Mouse (Mus musculus) gastrocnemius, adult 2 months (tissue): ENCODE measurements around the gene Swt1. TPM values are rescaled to one million over a fixed set of nuclear protein-coding genes. Genes with fewer than 3 reads are reported as not detected.
"Not testable (repeated sequence)": the region's sequence is repeated elsewhere in the genome, so short reads cannot be mapped to it uniquely, and the experiment has no call there.

ENCODE experiments used
- DNase-seq: peaks from one replicate; pipeline ENCODE4 v3.0.0; 2022
- H3K27ac ChIP-seq: fragments of 200-600 bp; 2 replicates; pipeline ENCODE4 v1.8.1; 2022; ENCODE audit warnings: mild to moderate bottlenecking
- H3K4me3 ChIP-seq: fragments of 200-600 bp; 2 replicates; pipeline ENCODE4 v1.8.1; 2022; ENCODE audit warnings: mild to moderate bottlenecking, moderate library complexity
- CTCF ChIP-seq: fragments of 200-600 bp; IDR thresholded peaks from 2 replicates; pipeline ENCODE4 v1.8.1; 2022; ENCODE audit warnings: antibody characterized with exemption, mild to moderate bottlenecking, moderate library complexity
- intact Hi-C: fragments of 180-260 bp; cut with DNase I; formaldehyde crosslinking; loops from one replicate; pipeline ENCODE4 v1.15.1; 2025
- total RNA-seq, 2 experiments: library from RNA; stranded (reverse); gene quantifications; 2 replicates each; pipeline ENCODE4 v1.2.3; 2021

Gene Swt1
- total RNA-seq, 2 experiments from 2014 or later, result 7.1 to 12.0 TPM

DNA sequence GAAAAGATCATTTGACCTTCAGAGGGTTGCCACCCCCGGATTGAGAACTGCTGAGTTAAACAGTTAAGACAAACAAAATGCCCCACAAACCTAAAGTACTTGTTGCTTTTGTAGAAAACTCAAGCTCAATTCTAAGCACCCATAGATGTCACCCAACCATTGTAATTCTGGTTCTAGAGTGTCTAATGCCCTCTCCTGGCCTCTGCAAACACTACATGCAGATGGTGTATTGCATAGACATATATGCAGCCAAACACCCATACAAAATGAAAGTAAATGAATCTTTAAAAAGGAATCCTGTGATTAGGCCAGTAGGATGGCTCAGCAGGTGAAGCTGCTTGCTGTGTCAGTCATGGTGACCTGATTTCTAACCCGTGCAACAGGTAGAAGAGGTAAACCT lies 75.3 kb downstream of the Swt1 start:
- peak; percentile 28 for DNase-seq
- intact Hi-C loops, result no loop called here
- Histone ChIP-seq H3K4me3 (no peak overlapping the region), H3K27ac (no peak overlapping the region)
- peak; percentile 63 for TF ChIP-seq CTCF

DNA sequence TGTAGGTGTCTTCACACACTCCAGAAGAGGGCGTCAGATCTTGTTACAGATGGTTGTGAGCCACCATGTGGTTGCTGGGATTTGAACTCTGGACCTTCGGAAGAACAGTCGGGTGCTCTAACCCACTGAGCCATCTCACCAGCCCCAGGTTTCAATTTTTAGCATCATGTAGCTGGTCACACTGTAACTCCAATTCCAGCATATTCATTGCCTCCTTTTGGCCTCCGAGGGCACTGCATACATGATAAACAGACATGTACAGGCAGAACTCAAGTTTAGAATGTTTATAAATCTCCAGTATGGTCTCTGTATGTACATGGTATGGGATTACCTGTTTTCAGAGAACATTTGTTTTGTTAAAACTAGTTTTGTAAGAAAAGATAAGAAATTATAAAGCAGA lies 80.0 kb downstream of the Swt1 start:
- peak; percentile 21; the same call in 1 of the 2 replicates for TF ChIP-seq CTCF
- not testable (repeated sequence) for H3K4me3 ChIP-seq, DNase-seq, H3K27ac ChIP-seq
- intact Hi-C loops, result loop anchor here (5.0 kb wide), 1 partner anchor 311 kb away; no protein-coding TSS in a partner anchor

DNA sequence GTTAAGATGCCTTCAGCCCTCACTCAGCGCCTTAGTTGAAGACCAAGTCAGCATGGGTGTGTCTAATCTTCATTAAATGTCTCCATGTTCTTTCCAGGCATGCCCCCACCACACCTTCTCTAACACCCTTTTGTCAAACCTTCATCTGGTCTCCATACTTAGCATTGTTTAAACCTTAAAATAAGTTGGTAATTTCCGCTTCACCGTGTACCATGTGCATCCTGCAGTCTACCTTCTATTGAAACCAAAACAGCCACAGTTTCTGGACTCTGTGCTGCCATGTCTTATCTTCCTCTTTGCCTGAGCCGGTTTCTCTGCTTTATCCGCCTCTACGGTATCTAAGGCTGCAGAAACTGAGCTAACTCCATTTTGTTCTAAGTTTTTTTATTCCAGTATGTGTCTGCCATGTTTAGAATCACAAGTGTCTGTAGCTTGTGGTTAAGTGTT lies 81.6 kb downstream of the Swt1 start:
- no peak for DNase-seq
- intact Hi-C loops, result loop anchor here (5.0 kb wide), 1 partner anchor 309 kb away; no protein-coding TSS in a partner anchor
- peak overlapping the region; percentile 95 for H3K27ac ChIP-seq
- TF ChIP-seq CTCF, result no peak
- H3K4me3 ChIP-seq, result peak overlapping the region; percentile 92

DNA sequence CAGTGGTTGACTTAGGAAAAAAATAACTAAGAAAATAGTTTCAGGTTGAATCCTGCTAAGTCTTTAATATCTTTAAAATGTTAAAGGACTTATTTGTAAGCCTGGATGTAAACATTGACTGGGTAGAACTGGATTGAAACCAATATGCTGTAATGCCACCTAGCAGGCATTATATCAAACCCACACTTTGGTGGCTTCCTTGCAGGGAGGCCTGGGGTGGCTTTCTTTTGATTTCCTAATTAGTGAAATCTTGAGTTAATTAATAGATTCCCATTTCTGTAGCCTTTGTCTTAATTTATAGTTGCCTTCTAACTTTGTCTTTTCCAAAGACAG lies 82.4 kb downstream of the Swt1 start:
- intact Hi-C loops, result loop anchor here (5.0 kb wide), 1 partner anchor 309 kb away; no protein-coding TSS in a partner anchor
- TF ChIP-seq CTCF, result no peak
- DNase-seq, result no peak
- H3K27ac ChIP-seq, result peak overlapping the region; percentile 95
- peak overlapping the region; percentile 92 for H3K4me3 ChIP-seq

DNA sequence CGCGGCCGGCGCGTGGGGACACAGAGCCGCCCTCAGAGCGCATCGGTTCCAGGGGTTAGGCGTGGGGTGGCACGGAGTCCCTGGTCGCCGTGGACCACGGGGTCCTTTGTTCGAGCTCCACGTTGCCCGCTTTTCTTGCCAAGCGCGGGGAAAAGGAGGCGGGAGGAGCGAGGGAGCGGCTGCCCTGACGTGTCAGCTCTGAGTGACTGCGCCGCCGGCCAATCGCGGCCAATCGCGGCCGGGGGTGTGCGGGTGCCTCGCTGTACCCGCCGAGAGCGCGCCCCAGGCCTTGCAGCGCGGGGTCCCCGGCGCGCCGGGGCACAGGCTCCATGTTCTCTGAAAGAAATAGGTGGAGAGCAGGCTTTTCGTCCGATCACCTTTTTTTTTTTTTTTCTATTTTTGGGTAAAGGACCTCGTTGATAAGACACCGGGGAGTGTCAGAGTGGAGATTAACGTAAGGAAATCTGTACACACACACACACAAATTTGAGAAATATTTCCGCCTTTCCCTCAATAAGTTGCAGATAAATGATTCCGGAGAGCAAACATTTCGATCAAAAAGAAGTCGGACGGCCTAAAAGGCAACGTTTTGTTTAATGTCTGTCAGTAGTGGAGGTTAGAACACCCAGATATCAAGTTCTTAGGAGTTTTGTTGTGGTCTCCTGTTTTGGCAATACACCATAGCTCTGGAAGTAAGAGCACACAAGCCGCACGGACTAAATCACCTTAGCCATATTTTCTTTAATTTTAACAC lies 83.0 kb downstream of the Swt1 start:
- no peak for TF ChIP-seq CTCF
- Histone ChIP-seq H3K27ac (peak overlapping the region; percentile 95), H3K4me3 (peak overlapping the region; percentile 92)
- intact Hi-C loops, result loop anchor here (5.0 kb wide), 1 partner anchor 308 kb away; no protein-coding TSS in a partner anchor
- peak; percentile 99 for DNase-seq

DNA sequence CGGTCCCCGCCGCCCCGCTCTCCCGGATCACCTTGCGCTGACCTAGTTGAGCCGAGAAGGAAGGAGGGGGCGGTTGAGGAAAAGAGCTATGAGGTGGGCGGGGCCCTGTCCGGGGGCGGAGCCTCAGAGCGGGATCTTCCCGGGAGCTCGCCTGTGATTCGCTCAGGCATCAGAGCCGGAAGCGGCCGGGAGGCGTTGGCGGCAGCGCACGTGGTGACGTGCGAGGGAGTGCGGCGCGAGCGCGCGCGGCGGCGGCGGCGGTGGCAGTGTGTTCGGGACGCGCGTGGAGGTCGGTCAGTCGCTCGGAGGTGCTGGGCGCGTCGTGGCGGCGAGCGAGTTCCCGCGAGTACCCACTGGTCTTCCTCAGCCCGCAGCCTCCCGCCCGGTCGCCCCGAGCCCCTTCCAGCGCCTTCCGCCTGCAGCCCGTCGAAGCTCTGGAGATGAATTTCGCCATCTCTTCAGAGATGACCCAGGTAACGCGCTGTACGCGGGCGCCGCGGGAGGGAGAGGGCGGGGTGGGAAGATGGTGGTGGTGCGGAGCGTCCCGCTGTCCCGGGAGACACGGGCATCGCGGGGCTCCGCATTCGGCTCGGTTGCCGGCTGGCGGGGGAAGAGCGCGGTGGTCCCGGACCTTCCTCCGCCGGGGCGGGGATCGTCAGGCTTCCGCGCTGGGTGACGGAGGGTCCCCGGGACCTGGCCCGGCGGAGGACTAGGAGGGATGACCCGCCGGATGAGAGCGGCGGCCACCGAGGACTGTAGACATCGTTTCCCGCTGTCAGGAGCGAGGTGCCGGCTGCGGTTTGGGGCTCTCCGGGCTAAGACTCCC lies 83.8 kb downstream of the Swt1 start, which contains the start of gene Ivns1abp:
Gene Ivns1abp, plus strand, starts transcription at position 195 of the 826 bp plus-strand sequence.
- intact Hi-C loops, result loop anchor here (5.0 kb wide), 1 partner anchor 307 kb away; no protein-coding TSS in a partner anchor

DNA sequence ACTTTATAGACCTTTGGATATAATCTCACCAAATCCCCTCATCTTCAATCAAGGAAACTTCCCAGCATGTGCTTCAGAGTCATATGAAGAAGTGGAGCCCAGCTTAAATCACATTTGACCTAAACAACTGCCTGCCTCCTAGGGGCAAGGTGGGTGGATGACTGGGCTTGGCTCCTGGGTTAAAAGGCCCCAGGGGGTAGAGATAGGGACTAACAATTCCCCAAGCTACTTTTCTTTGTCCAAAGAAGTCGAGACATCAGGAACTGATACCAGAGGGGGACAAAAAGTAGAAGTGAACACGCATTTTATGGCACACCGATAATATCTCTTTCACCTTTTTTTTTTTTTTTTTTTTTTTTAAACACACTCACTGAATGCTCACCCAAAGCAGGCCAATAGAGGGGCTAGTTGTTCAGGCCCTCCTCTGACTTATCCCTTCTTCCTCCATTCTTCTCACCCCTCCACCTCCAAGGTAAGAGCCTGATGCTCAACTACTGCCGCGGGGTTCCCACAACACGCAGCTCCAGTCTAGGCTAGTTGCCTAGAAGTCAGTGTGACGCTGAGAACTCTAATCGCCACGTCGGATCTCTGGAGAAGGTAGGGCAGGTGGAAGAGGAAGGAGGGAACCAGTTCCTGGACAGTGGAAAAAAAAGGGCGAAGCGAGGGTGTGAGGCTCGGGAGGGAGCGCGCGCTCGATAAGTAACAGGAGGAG lies 84.5 kb downstream of the Swt1 start:
- TF ChIP-seq CTCF, result peak; percentile 28; the same call in 1 of the 2 replicates
- peak; percentile 22 for DNase-seq
- peak overlapping the region; percentile 95 for H3K27ac ChIP-seq
- peak overlapping the region; percentile 92 for H3K4me3 ChIP-seq
- intact Hi-C loops, result loop anchor here (1.0 kb wide), 1 partner anchor 264 kb away; no protein-coding TSS in a partner anchor

More for the DNA sequence above, 83.8 kb downstream of the Swt1 start, which contains the start of gene Ivns1abp:
- peak within 1 kb of the TSS; percentile 95 for H3K27ac ChIP-seq
- TF ChIP-seq CTCF, result no peak
- DNase-seq, result peak; percentile 99
- H3K4me3 ChIP-seq, result peak within 1 kb of the TSS; percentile 92

DNA sequence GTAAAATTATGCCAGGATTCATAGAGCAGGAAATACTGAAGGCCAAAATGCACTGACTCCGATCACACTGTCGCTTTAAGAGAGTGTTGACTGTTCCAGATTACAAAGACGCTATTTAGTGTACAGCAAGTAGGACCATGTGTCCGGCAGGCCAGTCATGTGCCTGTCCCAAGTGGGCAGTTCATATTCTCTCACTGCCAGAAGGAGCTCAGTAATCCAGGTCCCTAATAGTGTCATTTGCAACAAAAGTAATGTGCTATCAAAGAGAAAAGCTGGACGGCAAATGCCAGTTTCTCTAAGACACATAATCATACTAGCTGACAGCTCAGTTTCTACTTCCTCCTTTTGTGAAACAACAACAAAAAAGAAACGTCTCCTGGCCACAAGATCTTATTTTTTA lies 85.3 kb downstream of the Swt1 start:
- intact Hi-C loops, result loop anchor here (1.0 kb wide), 1 partner anchor 264 kb away; no protein-coding TSS in a partner anchor
- Histone ChIP-seq H3K27ac (peak overlapping the region; percentile 95), H3K4me3 (peak overlapping the region; percentile 92)
- TF ChIP-seq CTCF, result no peak
- DNase-seq, result peak; percentile 18

DNA sequence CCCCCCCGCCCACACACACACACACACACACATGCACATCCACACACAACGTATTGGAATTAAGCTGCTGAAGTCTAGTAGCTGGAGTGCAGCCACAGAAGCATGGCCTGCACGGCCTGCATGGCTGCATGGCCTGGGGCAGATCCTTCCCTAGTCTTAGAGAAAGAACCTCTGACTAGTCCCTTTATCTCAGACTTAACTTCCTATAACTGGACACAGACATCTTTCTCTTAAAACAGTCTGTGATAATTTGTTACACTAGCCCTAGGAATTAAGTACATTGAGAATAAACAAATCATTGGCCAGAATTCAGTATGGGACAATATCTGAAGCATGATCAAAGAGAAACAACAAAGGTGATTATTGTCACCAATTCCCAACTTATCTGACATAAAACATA lies 85.9 kb downstream of the Swt1 start:
- H3K4me3 ChIP-seq, result no peak overlapping the region
- H3K27ac ChIP-seq, result peak overlapping the region; percentile 95
- TF ChIP-seq CTCF, result no peak
- intact Hi-C loops, result no loop called here
- no peak for DNase-seq

DNA sequence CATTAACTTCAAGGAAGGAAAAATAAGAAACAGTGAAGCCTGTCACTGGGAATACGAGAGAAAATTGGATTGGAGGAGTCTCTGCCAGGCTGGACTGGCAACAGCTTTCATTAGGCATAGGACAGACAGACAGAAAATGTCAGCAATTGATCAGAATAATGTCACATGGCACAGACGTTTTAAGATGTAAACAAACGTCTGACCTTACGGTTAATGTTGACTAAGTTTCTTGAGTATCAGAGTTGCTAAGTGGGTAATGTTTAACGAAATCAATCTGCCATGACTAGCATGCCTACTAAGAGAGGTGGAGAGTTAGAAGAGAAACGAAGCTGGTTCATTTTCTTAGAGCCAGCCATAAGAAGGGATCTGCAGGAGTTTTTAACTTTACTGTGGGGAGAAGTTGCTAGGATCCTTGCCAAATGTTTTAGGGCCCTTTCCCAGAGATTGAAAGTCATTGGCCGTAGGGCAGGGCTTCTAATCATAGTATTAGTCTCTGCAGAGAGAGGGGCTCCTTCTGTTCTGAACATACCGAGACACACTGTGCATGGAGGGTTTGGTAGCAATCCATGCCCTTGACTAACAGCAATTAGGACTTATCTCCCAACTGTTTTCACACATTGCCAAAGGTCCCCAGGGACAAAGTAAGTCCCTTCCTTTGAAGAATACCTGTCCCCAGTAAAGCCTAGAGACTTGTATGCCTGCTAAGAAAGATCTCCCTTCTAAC lies 86.8 kb downstream of the Swt1 start:
- Histone ChIP-seq H3K27ac (no peak overlapping the region), H3K4me3 (no peak overlapping the region)
- DNase-seq, result no peak
- intact Hi-C loops, result no loop called here
- TF ChIP-seq CTCF, result no peak

DNA sequence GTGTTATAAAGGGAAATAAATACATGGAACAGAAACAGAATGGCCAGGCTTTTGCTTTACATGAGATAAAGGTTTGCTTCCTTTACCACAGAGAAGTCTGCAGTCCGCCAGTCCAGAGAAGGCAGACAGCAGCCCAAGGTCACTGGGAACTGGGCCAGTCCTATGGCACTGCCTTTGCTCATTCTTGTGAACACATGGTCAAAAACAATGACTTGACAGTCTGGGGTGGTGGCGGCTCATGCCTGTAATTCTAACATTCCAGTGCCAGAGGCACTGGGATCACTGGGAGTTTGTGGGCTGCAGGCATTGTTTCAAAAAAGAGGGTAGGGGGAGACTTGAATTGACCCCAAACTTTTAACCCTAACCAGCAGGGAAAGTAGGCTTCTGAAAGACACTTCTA lies 89.3 kb downstream of the Swt1 start:
- intact Hi-C loops, result no loop called here
- DNase-seq, result peak; percentile 19
- H3K27ac ChIP-seq, result peak overlapping the region; percentile 12
- no peak for TF ChIP-seq CTCF
- H3K4me3 ChIP-seq, result no peak overlapping the region
